Mouse (Mus musculus): ENCODE data around the gene Tiam2. TPM values are rescaled to one million over a fixed set of nuclear protein-coding genes. Genes with fewer than 3 reads are reported as not detected.

Tiam2 gene
- total and polyA plus RNA-seq, 3 experiments, result 0.42 to 1.9 TPM; not detected in 1

DNA sequence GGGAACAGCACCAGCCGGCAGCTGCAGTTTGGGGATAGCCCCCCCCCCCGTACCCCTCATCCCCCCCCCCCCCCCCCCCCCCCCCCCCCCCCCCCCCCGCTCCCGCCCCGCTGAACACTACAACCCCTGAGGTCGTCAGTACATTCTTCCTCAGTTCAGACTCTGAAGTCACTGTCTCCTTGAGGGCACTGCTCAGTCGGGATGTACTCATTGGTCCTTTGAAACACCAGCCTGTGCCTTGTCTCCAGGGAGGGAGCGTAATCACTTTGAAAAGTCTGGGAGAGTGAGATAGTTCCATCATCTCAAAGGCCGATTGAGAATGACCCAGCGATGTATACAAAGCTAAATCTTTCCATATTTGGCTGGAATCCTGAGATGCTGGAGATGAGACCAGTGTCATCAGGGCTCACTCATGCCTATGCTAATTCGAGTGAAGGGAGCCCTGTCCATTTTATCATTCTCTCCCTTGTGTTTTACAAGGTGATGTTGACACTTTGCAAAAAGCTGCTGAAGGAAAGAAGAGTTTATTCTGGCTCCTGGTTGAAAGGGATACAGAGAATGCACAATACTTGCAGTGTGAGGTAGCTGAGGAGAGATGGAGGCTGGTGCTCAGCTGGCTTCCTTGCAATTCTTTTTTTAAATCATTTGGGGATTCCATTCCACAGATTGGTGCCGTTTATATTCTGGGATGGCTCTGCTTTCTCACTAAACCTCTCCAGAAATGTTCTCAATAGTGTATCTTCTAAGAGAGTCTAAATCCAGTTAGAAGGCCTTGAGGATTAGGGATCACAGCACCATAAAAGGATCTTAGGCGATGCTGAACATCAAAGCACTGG is 53.6 kb downstream of the Tiam2 start:
- H3K4me3 ChIP-seq (ENCODE audit: control insufficient read depth in 1 of 2, insufficient read depth in 1 of 2, low read depth in 2 of 2, low read length in 2 of 2), result no peak overlapping the region
- H3K36me3 ChIP-seq (ENCODE audit: control insufficient read depth in 1 of 2, insufficient read depth in 2 of 2, low read length in 2 of 2), result no peaks in the 10 kb centered on the region
- H3K79me2 ChIP-seq (ENCODE audit: control insufficient read depth, insufficient read depth, low read length, poor library complexity), result no peaks in the 10 kb centered on the region
- no peak overlapping the region for H3K27ac ChIP-seq (ENCODE audit: control insufficient read depth, low read depth, low read length)
- TF ChIP-seq JUND (IDR thresholded peaks at IDR 0.05; ENCODE audit: low read depth, low read length), result no peak
- H3K9ac ChIP-seq (ENCODE audit: control insufficient read depth, low read depth, low read length, poor library complexity, severe bottlenecking), result no peak overlapping the region
- H3K9me3 ChIP-seq (replicated peaks; ENCODE audit: insufficient read depth, low read length), result no peaks in the 10 kb centered on the region
- H3K4me1 ChIP-seq (ENCODE audit: control insufficient read depth in 1 of 2, insufficient read depth in 2 of 2, low read length in 2 of 2), result no peaks in the 10 kb centered on the region
- peaks cover 5 to 7% of the 10 kb centered on the region in 2 experiments; a peak in 2 of 4 replicates for H3K27me3 ChIP-seq (ENCODE audit: control insufficient read depth in 1 of 2, insufficient read depth in 2 of 2, low read length in 2 of 2)
- no peak for DNase-seq (ENCODE audit: low read depth, low spot score)

DNA sequence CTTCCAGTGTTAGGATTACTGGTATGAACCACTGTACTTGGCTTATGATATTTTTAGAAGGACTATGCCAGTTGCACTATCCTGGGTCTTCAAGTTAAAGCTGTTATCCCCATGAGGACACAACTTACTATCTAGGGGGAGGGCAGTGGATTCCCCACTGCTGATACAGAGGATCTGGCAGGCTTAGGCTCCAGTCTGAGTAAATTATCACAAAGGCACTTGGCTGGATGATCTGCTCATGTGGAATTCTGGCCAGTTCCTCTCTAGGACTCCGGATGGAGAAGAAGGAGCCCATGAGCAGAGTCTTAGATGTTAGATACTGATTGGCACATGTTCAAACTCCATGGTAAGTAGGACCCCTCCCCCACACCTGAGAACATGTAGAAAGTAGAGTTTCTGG is 59.0 kb downstream of the Tiam2 start:
- no peak for TF ChIP-seq MYC (IDR thresholded peaks at IDR 0.05; ENCODE audit: low read depth, low read length)
- no peak for TF ChIP-seq GABPA (IDR thresholded peaks at IDR 0.05; ENCODE audit: low read depth, low read length)
- no peak for TF ChIP-seq SMC3 (IDR thresholded peaks at IDR 0.05; ENCODE audit: low read depth, low read length)
- no peak for TF ChIP-seq USF1 (IDR thresholded peaks at IDR 0.05; ENCODE audit: low read depth, low read length)
- no peak for TF ChIP-seq SIN3A (IDR thresholded peaks at IDR 0.05; ENCODE audit: low read length)
- no peak for TF ChIP-seq POLR2A (IDR thresholded peaks at IDR 0.05; ENCODE audit: control insufficient read depth in 1 of 2, insufficient read depth in 1 of 2, low read depth in 1 of 2, low read length in 2 of 2, poor library complexity in 1 of 2)
- TF ChIP-seq TBP (IDR thresholded peaks at IDR 0.05; ENCODE audit: low read depth, low read length), result no peak
- no peak for TF ChIP-seq MAX (IDR thresholded peaks at IDR 0.05; ENCODE audit: low read length)
- no peak for TF ChIP-seq KAT2A (conservative IDR thresholded peaks at IDR 0.05; ENCODE audit: low read depth, low read length)
- no peak for TF ChIP-seq CHD1 (IDR thresholded peaks at IDR 0.05; ENCODE audit: low read depth, low read length)
- no peak for TF ChIP-seq E2F4 (IDR thresholded peaks at IDR 0.05; ENCODE audit: borderline replicate concordance, low read depth, low read length)
- TF ChIP-seq JUND (IDR thresholded peaks at IDR 0.05; ENCODE audit: low read depth, low read length), result no peak
- no peak for TF ChIP-seq NRF1 (IDR thresholded peaks at IDR 0.05; ENCODE audit: insufficient read depth, low read depth, low read length, poor library complexity, severe bottlenecking)
- TF ChIP-seq CHD2 (IDR thresholded peaks at IDR 0.05; ENCODE audit: low read length), result no peak
- no peak for TF ChIP-seq ETS1 (IDR thresholded peaks at IDR 0.05; ENCODE audit: low read depth, low read length)
- no peak for TF ChIP-seq RAD21 (IDR thresholded peaks at IDR 0.05; ENCODE audit: low read depth, low read length)
- no peak for TF ChIP-seq HCFC1 (IDR thresholded peaks at IDR 0.05; ENCODE audit: low read depth, low read length)
- TF ChIP-seq ZNF384 (IDR thresholded peaks at IDR 0.05; ENCODE audit: low read depth, low read length), result no peak
- TF ChIP-seq CTCF (IDR thresholded peaks at IDR 0.05 in 2 of 3, conservative IDR thresholded peaks at IDR 0.05 in 1 of 3; ENCODE audit: control insufficient read depth in 1 of 3, insufficient read depth in 1 of 3, low read depth in 2 of 3, low read length in 3 of 3, poor library complexity in 1 of 3, severe bottlenecking in 1 of 3), result no peak
- no peak for TF ChIP-seq POLR2AphosphoS5 (IDR thresholded peaks at IDR 0.05; ENCODE audit: borderline replicate concordance, low read depth, low read length)
- Histone ChIP-seq H3K36me3 (ENCODE audit: control insufficient read depth in 1 of 2, insufficient read depth in 2 of 2, low read length in 2 of 2) (no peaks in the 10 kb centered on the region), H3K4me1 (ENCODE audit: control insufficient read depth in 1 of 2, insufficient read depth in 2 of 2, low read length in 2 of 2) (no peaks in the 10 kb centered on the region), H3K27ac (ENCODE audit: control insufficient read depth, low read depth, low read length) (no peak overlapping the region), H3K9ac (ENCODE audit: control insufficient read depth, low read depth, low read length, poor library complexity, severe bottlenecking) (no peak overlapping the region), H3K9me3 (replicated peaks; ENCODE audit: insufficient read depth, low read length) (no peaks in the 10 kb centered on the region), H3K27me3 (ENCODE audit: control insufficient read depth in 1 of 2, insufficient read depth in 2 of 2, low read length in 2 of 2) (peaks cover 1 to 2% of the 10 kb centered on the region in 2 experiments; a peak in 1 of 4 replicates), H3K79me2 (ENCODE audit: control insufficient read depth, insufficient read depth, low read length, poor library complexity) (no peaks in the 10 kb centered on the region), H3K4me3 (ENCODE audit: control insufficient read depth in 1 of 2, insufficient read depth in 1 of 2, low read depth in 2 of 2, low read length in 2 of 2) (no peak overlapping the region)
- DNase-seq (ENCODE audit: low read depth, low spot score), result no peak

Measured in MEL (cell line).